Mouse (Mus musculus) forebrain, embryonic 15.5 days (tissue): ENCODE data around the gene Mansc1. TPM values are rescaled to one million over a fixed set of nuclear protein-coding genes. Genes with fewer than 3 reads are reported as not detected.
A peak's percentile ranks its signal among the peaks of the same experiment; 100 is the strongest.

Experiments used
- ATAC-seq: fragments of 200-750 bp; cut with Nextera tagmentation; replicated peaks from 2 replicates; pipeline ENCODE4 v1.8.0; 2017; ENCODE audit warnings: mild to moderate bottlenecking, moderate TSS enrichment, moderate library complexity
- H3K27ac ChIP-seq: fragments of 300-500 bp; sonication (generic); replicated peaks from 2 replicates; pipeline ENCODE4 v1.5.1; 2015; ENCODE audit warnings: mild to moderate bottlenecking, inconsistent platforms
- H3K27me3 ChIP-seq: fragments of 300-500 bp; sonication (generic); 2 replicates; pipeline ENCODE4 v1.6.1; 2015; ENCODE audit warnings: inconsistent platforms
- H3K36me3 ChIP-seq: fragments of 300-500 bp; sonication (generic); 2 replicates; pipeline ENCODE4 v1.6.1; 2015; ENCODE audit warnings: mild to moderate bottlenecking, inconsistent platforms
- H3K4me1 ChIP-seq: fragments of 300-500 bp; sonication (generic); 2 replicates; pipeline ENCODE4 v1.6.1; 2015; ENCODE audit warnings: inconsistent platforms
- H3K4me2 ChIP-seq: fragments of 300-500 bp; sonication (generic); replicated peaks from 2 replicates; pipeline ENCODE4 v1.6.1; 2015; ENCODE audit warnings: mild to moderate bottlenecking, inconsistent platforms
- H3K4me3 ChIP-seq: fragments of 300-500 bp; sonication (generic); 2 replicates; pipeline ENCODE4 v1.5.1; 2015; ENCODE audit warnings: mild to moderate bottlenecking, inconsistent platforms
- H3K9ac ChIP-seq: fragments of 300-500 bp; sonication (generic); replicated peaks from 2 replicates; pipeline ENCODE4 v1.6.1; 2015; ENCODE audit warnings: mild to moderate bottlenecking, inconsistent platforms
- H3K9me3 ChIP-seq: fragments of 300-500 bp; sonication (generic); 2 replicates; pipeline ENCODE4 v1.6.1; 2016; ENCODE audit warnings: inconsistent platforms
- WGBS: fragments of 180-500 bp; shearing (Covaris S2); methylation state at CpG from one replicate; pipeline ENCODE4 v1.1.7; 2015; ENCODE audit warnings: mixed read lengths; 5-methylcytosine and 5-hydroxymethylcytosine counted together
- polyA plus RNA-seq: library from polyadenylated mRNA; unstranded; fragments of >200 nt; fragmentation: Nextera tagmentation; extraction: Ambion mirVana; gene quantifications from 2 replicates; pipeline ENCODE4 v1.2.1, GENCODE M21; 2015

Gene Mansc1
- polyA plus RNA-seq, 1 experiment from 2014 or later = 0.75 TPM

DNA sequence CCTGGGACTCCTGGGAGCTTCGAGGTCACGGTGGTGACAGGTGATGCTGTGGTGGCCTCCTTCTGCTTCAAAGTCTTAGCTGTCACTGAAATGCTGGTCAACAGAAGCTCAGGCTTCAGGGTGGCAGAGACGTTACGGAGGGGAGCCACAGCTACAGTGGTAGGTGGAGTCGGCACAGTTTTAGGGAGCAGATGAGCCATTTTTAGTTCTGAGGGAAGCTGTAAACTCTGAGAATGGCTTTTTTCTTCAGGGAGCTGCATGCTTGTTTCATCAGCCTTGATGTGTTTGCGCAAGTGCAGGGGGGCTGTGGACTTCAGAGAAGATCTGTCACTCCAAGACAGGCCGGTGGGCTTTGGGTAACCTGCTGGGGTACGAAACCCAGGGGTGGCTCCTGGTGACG lies 21.9 kb downstream of the Mansc1 start:
- H3K27me3 ChIP-seq = no peaks in the 10 kb centered on the region
- no peak for ATAC-seq
- WGBS = 91% methylated on average over 9 of the region's 9 CpGs
- no peaks in the 10 kb centered on the region for H3K9me3 ChIP-seq
- H3K36me3 ChIP-seq = no peaks in the 10 kb centered on the region
- H3K4me1 ChIP-seq = no peaks in the 10 kb centered on the region
- H3K27ac ChIP-seq = no peak overlapping the region
- H3K9ac ChIP-seq = no peak overlapping the region
- H3K4me2 ChIP-seq = no peak overlapping the region
- no peak overlapping the region for H3K4me3 ChIP-seq

DNA sequence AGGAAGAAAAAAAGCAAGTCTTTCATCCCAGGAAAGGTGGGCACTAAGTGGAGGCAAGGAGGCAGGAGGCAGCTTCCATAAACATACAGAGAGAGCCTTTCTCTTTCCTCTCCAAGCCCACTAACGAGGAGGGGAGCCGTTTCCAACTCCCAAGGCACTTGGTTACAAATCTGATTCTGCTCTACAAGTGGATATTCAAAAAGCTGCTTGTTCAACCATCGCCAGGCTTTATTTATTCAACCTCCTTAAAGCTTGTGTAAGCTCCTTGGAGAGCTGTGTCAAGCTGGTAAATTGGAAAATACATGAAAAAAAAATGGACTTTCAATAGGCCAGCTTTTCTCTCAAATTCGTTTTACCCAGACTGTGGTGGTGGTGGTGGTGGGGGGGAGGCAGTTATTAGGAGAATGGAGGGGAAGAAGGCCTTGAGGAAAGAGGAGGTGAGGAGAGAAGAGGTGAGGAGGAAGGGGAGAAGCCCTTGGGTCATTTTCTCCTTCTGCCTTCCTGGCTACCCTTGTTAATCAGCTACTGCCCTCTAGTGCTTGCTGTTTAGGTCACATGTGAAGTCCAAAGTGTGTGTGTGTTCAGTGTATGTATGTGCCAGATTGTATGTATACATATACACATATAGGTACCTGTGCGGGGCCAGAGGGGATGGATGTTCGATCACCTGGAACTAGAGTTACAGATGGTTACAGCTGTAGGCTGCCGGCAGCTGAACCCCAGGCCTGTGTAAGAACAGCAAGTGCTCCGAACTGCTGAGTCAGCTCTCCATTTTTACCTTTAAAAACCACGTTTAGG lies 25.1 kb downstream of the Mansc1 start:
- no peak overlapping the region for H3K9ac ChIP-seq
- H3K27ac ChIP-seq = no peak overlapping the region
- H3K36me3 ChIP-seq = no peaks in the 10 kb centered on the region
- H3K4me2 ChIP-seq = no peak overlapping the region
- H3K4me3 ChIP-seq = no peak overlapping the region
- H3K9me3 ChIP-seq = no peaks in the 10 kb centered on the region
- no peaks in the 10 kb centered on the region for H3K4me1 ChIP-seq
- no peaks in the 10 kb centered on the region for H3K27me3 ChIP-seq
- 51% methylated on average over 9 of the region's 9 CpGs for WGBS
- peak; percentile 43; the same call in 1 of the 2 replicates for ATAC-seq

DNA sequence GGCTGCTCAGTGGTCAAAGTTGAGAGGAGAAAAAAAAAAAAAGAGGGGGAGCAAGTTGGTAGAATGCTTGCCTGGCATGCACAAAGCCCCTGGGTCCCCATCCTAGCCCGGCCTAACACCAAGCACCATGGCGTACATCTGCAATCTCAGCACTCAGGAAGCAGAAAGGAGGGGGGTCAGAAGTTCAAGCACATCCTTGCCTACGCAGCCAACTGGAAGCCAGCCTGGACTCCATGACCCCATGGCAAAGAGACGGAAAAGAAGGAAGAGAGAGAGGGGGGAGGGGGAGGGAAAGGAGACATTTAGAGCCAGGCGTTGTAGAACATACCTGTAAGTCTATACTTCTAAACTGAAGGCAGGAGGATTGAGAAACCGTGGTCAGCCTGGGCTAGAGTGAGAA lies 25.7 kb downstream of the Mansc1 start:
- Histone ChIP-seq H3K9me3 (no peaks in the 10 kb centered on the region), H3K4me2 (no peak overlapping the region), H3K27ac (no peak overlapping the region), H3K4me1 (no peaks in the 10 kb centered on the region), H3K4me3 (no peak overlapping the region), H3K36me3 (no peaks in the 10 kb centered on the region), H3K27me3 (no peaks in the 10 kb centered on the region), H3K9ac (no peak overlapping the region)
- ATAC-seq = no peak
- 66% methylated on average over 6 of the region's 6 CpGs for WGBS

DNA sequence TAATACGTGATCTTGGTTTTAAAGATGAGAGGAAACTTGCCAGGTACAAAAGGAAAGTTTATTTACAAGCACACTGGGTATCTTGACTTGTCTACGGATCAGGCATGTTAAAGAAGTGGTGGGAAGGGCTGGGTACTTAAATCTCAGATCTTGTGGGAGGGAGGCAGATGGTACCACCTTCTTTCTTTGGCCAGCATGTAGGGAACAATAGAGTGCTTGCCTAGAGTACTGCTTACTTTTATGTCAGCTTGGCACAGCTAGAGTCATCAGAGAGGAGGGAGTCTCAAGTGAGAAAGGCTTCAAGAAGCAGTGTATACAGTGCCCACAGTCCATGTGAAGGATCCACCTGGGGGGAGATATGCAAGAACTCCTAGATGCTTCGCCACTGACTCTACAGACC lies 27.1 kb downstream of the Mansc1 start:
- no peak for ATAC-seq
- H3K27me3 ChIP-seq = no peaks in the 10 kb centered on the region
- no peaks in the 10 kb centered on the region for H3K9me3 ChIP-seq
- no peaks in the 10 kb centered on the region for H3K36me3 ChIP-seq
- no peak overlapping the region for H3K27ac ChIP-seq
- no peak overlapping the region for H3K4me3 ChIP-seq
- H3K4me1 ChIP-seq = no peaks in the 10 kb centered on the region
- 85% methylated on average over 3 of the region's 3 CpGs for WGBS
- no peak overlapping the region for H3K9ac ChIP-seq
- no peak overlapping the region for H3K4me2 ChIP-seq

GRCm38 (mm10) chr6:134602371-134603003 lies 29.8 kb downstream of the Mansc1 start:
- no peak overlapping the region for H3K4me2 ChIP-seq
- H3K4me1 ChIP-seq = no peaks in the 10 kb centered on the region

DNA sequence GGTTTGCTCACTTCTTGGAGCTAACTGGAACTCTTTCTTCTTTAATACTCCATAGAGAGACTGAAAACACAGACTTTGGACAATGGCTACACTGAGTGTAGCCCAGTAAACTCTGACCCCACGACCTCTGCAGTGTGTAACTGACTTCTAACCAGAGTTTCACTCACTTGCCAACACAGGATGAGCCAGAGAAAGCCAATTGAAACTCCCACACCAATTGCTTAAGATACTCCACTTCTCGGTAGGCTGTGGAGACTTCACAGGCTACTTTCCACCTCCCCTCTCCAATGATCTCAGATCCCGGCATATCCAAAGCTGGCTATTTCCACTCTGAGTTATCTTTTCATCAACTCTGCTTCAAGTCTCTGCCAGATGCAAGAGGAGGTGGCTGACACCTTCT lies 30.5 kb downstream of the Mansc1 start:
- Histone ChIP-seq H3K9me3 (no peaks in the 10 kb centered on the region), H3K9ac (no peak overlapping the region), H3K27me3 (no peaks in the 10 kb centered on the region), H3K27ac (no peak overlapping the region), H3K4me1 (no peaks in the 10 kb centered on the region), H3K36me3 (no peaks in the 10 kb centered on the region), H3K4me2 (no peak overlapping the region), H3K4me3 (no peak overlapping the region)
- no peak for ATAC-seq
- WGBS = 64% methylated on average over 3 of the region's 3 CpGs

More at GRCm38 (mm10) chr6:134602371-134603003, 29.8 kb downstream of the Mansc1 start:
- H3K9ac ChIP-seq = no peak overlapping the region
- no peaks in the 10 kb centered on the region for H3K36me3 ChIP-seq
- no peak for ATAC-seq
- no peak overlapping the region for H3K4me3 ChIP-seq
- no peak overlapping the region for H3K27ac ChIP-seq
- no peaks in the 10 kb centered on the region for H3K27me3 ChIP-seq
- WGBS = 63% methylated on average over 10 of the region's 10 CpGs
- no peaks in the 10 kb centered on the region for H3K9me3 ChIP-seq

DNA sequence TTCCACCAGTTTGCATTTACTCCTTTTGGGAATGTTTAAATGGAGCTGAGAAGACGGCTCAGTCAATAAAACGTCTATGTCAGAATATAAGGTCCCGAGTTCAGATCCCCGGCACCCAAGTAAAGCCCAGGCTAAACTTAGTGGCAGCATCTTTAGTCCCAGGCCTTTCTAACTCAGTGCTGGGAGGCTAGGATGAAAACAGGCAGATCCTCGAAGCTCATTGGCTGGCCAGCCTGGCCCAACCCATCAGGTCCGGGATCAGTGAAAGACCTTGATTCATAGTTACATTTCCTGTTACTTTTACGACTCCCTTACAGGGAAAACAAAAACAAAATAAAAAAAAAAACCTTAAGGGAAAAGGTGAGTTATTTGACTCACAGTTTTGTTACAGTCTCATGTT lies 31.2 kb downstream of the Mansc1 start:
- H3K36me3 ChIP-seq = no peaks in the 10 kb centered on the region
- no peak for ATAC-seq
- H3K9me3 ChIP-seq = no peaks in the 10 kb centered on the region
- H3K27me3 ChIP-seq = no peaks in the 10 kb centered on the region
- H3K4me1 ChIP-seq = no peaks in the 10 kb centered on the region
- no peak overlapping the region for H3K4me2 ChIP-seq
- no peak overlapping the region for H3K27ac ChIP-seq
- no peak overlapping the region for H3K9ac ChIP-seq
- no peak overlapping the region for H3K4me3 ChIP-seq
- WGBS = 65% methylated on average over 7 of the region's 7 CpGs

GRCm38 (mm10) chr6:134599239-134599638 lies 33.0 kb downstream of the Mansc1 start:
- Histone ChIP-seq H3K9me3 (no peaks in the 10 kb centered on the region), H3K27ac (no peak overlapping the region), H3K9ac (no peak overlapping the region), H3K27me3 (no peaks in the 10 kb centered on the region), H3K4me3 (no peak overlapping the region), H3K36me3 (no peaks in the 10 kb centered on the region), H3K4me2 (no peak overlapping the region), H3K4me1 (no peaks in the 10 kb centered on the region)
- WGBS = 43% methylated on average over 1 of the region's 1 CpGs
- no peak for ATAC-seq

DNA sequence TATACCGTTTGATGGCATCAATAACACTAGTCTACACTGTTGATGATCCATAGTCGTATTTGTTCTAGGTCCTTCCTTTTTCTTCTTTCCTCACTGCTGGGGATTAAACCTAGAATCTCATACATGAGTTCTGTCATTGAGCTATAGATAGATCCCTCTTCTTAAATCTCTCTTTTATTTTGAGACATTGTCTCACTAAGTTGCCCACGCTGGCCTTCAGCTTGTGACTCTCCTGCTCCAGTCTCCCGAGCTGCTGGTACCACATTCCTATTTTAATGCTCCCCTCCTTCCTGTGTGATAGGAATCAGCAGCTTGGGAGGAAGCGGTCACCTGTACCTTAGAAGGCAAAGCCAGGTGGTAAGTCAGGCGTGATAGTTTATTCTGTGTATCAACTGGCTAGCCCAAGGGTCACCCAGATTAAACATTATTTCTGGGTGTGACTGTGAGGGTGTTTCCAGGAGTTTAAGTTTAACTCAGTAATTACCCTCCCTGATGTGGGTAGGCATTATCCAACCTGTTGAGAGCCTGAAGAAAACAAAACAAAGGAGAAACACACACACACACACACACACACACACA lies 34.5 kb downstream of the Mansc1 start:
- H3K27ac ChIP-seq = no peak overlapping the region
- no peaks in the 10 kb centered on the region for H3K9me3 ChIP-seq
- H3K36me3 ChIP-seq = no peaks in the 10 kb centered on the region
- no peak overlapping the region for H3K4me2 ChIP-seq
- no peaks in the 10 kb centered on the region for H3K4me1 ChIP-seq
- WGBS = 92% methylated on average over 6 of the region's 6 CpGs
- H3K27me3 ChIP-seq = no peaks in the 10 kb centered on the region
- no peak overlapping the region for H3K9ac ChIP-seq
- H3K4me3 ChIP-seq = no peak overlapping the region
- no peak for ATAC-seq

GRCm38 (mm10) chr6:134594569-134595442 lies 37.5 kb downstream of the Mansc1 start:
- no peaks in the 10 kb centered on the region for H3K4me1 ChIP-seq
- no peaks in the 10 kb centered on the region for H3K36me3 ChIP-seq
- H3K27ac ChIP-seq = no peak overlapping the region
- H3K4me3 ChIP-seq = no peak overlapping the region
- 92% methylated on average over 21 of the region's 21 CpGs for WGBS
- H3K27me3 ChIP-seq = no peaks in the 10 kb centered on the region
- no peak overlapping the region for H3K4me2 ChIP-seq
- H3K9ac ChIP-seq = no peak overlapping the region
- H3K9me3 ChIP-seq = no peaks in the 10 kb centered on the region
- no peak for ATAC-seq

DNA sequence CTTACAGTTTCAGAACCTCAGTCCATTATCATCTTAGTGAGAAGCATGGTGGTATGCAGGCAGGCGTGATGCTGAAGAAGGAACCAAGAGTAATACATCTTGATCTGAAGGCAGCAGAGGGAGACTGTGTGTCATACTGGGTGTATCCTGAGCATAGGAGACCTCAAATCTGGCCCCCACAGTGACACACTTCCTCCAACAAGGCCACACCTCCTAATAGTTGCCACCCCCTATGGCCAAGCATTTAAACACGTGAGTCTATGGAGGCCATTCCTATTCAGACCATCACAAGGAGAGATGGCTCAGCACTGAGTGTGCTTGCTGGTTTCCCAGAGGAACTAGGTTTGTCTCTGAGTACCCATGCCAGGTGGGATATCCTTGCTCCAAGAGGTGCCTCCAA lies 40.7 kb downstream of the Mansc1 start:
- Histone ChIP-seq H3K27me3 (no peaks in the 10 kb centered on the region), H3K27ac (no peak overlapping the region), H3K9me3 (no peaks in the 10 kb centered on the region), H3K36me3 (no peaks in the 10 kb centered on the region), H3K4me1 (no peaks in the 10 kb centered on the region), H3K4me2 (no peak overlapping the region), H3K9ac (no peak overlapping the region), H3K4me3 (no peak overlapping the region)
- no peak for ATAC-seq
- WGBS = 88% methylated on average over 2 of the region's 2 CpGs

DNA sequence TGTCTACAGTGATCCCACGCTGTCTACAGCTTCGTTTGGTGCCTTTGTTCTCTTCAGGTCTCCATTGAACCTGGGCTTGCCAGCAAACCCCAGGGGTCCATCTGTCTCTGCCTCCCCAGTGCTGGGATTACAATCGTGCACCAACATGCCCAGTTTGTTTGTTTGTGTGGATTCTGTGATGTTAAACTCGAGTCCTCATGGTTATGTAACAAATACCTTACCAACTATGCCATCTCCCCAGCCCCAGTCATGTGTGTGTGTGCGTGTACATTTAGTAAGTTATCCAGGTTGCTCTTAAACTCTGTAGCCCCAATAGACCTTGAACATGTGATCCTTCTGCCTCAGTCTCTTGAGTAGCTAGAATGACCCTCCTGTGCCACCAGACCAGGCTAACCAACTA lies 46.0 kb downstream of the Mansc1 start:
- no peak for ATAC-seq
- Histone ChIP-seq H3K27ac (no peak overlapping the region), H3K9ac (no peak overlapping the region), H3K27me3 (no peaks in the 10 kb centered on the region), H3K9me3 (no peaks in the 10 kb centered on the region), H3K4me2 (no peak overlapping the region), H3K36me3 (no peaks in the 10 kb centered on the region), H3K4me1 (no peaks in the 10 kb centered on the region), H3K4me3 (no peak overlapping the region)
- WGBS = 73% methylated on average over 5 of the region's 5 CpGs
